Mouse (Mus musculus) C2C12 (cell line): ENCODE data around the gene Ifi213.
"Not testable (repeated sequence)": the region's sequence is repeated elsewhere in the genome, so short reads cannot be mapped to it uniquely, and the experiment has no call there.

Experiments
- CEBPB ChIP-seq: IDR thresholded peaks from one replicate; pipeline ENCODE4 v1.6.1; 2011; ENCODE audit warnings: low read depth, mild to moderate bottlenecking, control low read depth, moderate library complexity
- CTCF ChIP-seq: IDR thresholded peaks from one replicate; pipeline ENCODE4 v1.5.1; 2011; ENCODE audit not compliant: control insufficient read depth, insufficient read depth, insufficient read length
- MAX ChIP-seq: IDR thresholded peaks from one replicate; pipeline ENCODE4 v1.6.1; 2011; ENCODE audit warnings: mild to moderate bottlenecking, control low read depth
- MYOD1 ChIP-seq: IDR thresholded peaks from one replicate; pipeline ENCODE4 v1.6.1; 2011; ENCODE audit warnings: low read depth; ENCODE audit not compliant: control insufficient read depth, insufficient read length
- USF1 ChIP-seq: IDR thresholded peaks from one replicate; pipeline ENCODE4 v1.6.1; 2011; ENCODE audit warnings: low read depth, mild to moderate bottlenecking, control low read depth, moderate library complexity

DNA sequence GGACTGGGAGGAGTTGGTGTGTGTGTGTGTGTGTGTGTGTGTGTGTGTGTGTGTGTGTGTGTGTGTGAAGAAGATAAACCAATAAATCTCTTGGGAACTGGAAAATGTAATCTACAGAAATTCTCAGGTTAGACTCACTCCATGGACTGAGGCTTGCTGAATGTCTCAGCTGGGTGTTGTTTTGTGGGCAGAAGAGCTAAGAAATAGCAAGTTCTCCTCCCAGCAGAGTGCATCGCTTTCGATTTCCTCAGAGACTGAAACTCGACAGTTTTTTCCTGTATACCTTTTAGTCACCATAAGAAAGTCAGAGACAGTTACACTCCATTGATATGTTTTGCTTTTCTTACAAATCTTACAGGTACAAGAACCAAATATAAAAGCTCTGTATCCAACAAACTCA lies 63.3 kb downstream of the Ifi213 start, which contains the start of gene Ifi214:
- TF ChIP-seq CTCF, CEBPB, USF1, MYOD1, MAX: not testable (repeated sequence)
